Mouse (Mus musculus) C2C12 (cell line): ENCODE measurements around the gene Mcu. TPM values are rescaled to one million over a fixed set of nuclear protein-coding genes. Genes with fewer than 3 reads are reported as not detected.

Experiments used
- H3K27me3 ChIP-seq: one replicate; pipeline ENCODE4 v1.6.1; 2011; ENCODE audit not compliant: control insufficient read depth, insufficient read depth, insufficient read length
- H3K36me3 ChIP-seq: one replicate; pipeline ENCODE4 v1.6.1; 2011; ENCODE audit not compliant: control insufficient read depth, insufficient read depth
- H3K4me3 ChIP-seq: one replicate; pipeline ENCODE4 v1.5.1; 2011; ENCODE audit warnings: mild to moderate bottlenecking, control low read depth; ENCODE audit not compliant: poor library complexity, insufficient read depth, severe bottlenecking
- H3K79me2 ChIP-seq: one replicate; pipeline ENCODE4 v1.6.1; 2011; ENCODE audit not compliant: control insufficient read depth, insufficient read depth
- H3K79me3 ChIP-seq: one replicate; pipeline ENCODE4 v1.6.1; 2011; ENCODE audit warnings: low read depth, control low read depth
- H3ac ChIP-seq: one replicate; pipeline ENCODE3; 2011; ENCODE audit warnings: low read depth; ENCODE audit not compliant: control insufficient read depth, insufficient read length
- CEBPB ChIP-seq: IDR thresholded peaks from one replicate; pipeline ENCODE4 v1.6.1; 2011; ENCODE audit warnings: low read depth, mild to moderate bottlenecking, control low read depth, moderate library complexity
- CTCF ChIP-seq: IDR thresholded peaks from one replicate; pipeline ENCODE4 v1.5.1; 2011; ENCODE audit not compliant: control insufficient read depth, insufficient read depth, insufficient read length
- FOSL1 ChIP-seq: IDR thresholded peaks from one replicate; pipeline ENCODE4 v1.8.0; 2011; ENCODE audit warnings: mild to moderate bottlenecking, low read length; ENCODE audit not compliant: poor library complexity, insufficient read depth, severe bottlenecking
- MAX ChIP-seq: IDR thresholded peaks from one replicate; pipeline ENCODE4 v1.6.1; 2011; ENCODE audit warnings: mild to moderate bottlenecking, control low read depth
- MYOD1 ChIP-seq: IDR thresholded peaks from one replicate; pipeline ENCODE4 v1.6.1; 2011; ENCODE audit warnings: low read depth; ENCODE audit not compliant: control insufficient read depth, insufficient read length
- MYOG ChIP-seq: IDR thresholded peaks from one replicate; pipeline ENCODE4 v1.6.1; 2011; ENCODE audit not compliant: control insufficient read depth, insufficient read length; ENCODE audit errors: extremely low read depth
- USF1 ChIP-seq: IDR thresholded peaks from one replicate; pipeline ENCODE4 v1.6.1; 2011; ENCODE audit warnings: low read depth, mild to moderate bottlenecking, control low read depth, moderate library complexity
- polyA plus RNA-seq: library from polyadenylated mRNA; unstranded; fragments of >200 nt; fragmentation: generic; extraction: Trizol; gene quantifications from one replicate; pipeline ENCODE4 v1.2.1, GENCODE M21; 2012; ENCODE audit warnings: missing spikeins

Mcu gene
- polyA plus RNA-seq, 1 experiment = 23.3 TPM

DNA sequence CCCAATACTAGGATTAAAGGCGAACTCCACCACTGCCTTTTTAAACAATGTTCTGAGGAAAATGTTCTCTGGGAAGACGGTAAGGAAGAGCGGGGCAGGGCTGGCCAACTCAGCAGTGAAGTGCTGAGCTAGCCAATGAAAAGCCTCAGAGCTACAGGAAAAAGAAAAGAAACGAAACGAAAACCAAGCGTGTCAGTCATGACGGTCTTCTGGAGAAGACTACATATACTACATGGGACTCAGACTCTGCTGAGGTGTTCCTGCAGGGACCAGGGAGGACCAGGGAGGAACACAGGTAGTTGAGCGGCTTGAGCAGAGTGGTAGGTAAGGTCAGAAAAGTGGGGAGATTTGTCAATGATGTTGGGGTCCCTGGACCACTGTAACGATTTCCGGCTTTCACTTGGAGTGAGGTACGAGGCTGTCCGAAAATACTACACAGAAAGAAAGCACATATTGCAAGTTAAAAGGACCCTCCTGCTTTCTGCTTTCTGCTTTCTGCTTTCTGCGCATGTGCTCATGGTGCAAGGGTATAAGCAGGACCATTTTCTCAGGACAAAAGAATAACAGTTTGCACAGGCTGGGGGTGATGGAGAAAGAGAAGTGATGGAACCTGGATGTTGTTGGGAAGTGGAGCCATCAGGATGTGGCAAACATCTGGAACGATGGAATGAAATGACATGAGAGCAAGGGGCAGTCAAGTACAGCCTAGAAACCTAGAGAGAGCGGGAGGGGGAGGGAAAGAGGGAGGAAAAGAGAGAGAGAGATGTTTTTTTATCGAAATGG lies 20.4 kb upstream of the Mcu start:
- TF ChIP-seq MYOD1 = no peak
- no peak for TF ChIP-seq MAX
- no peak for TF ChIP-seq USF1
- no peak for TF ChIP-seq CEBPB
- TF ChIP-seq CTCF = no peak
- no peak for TF ChIP-seq MYOG
- TF ChIP-seq FOSL1 = no peak
- no peak overlapping the region for H3K4me3 ChIP-seq
- H3K27me3 ChIP-seq = no peaks in the 10 kb centered on the region
- no peak overlapping the region for H3ac ChIP-seq
- no peaks in the 10 kb centered on the region for H3K36me3 ChIP-seq
- H3K79me2 ChIP-seq = no peaks in the 10 kb centered on the region
- no peaks in the 10 kb centered on the region for H3K79me3 ChIP-seq

DNA sequence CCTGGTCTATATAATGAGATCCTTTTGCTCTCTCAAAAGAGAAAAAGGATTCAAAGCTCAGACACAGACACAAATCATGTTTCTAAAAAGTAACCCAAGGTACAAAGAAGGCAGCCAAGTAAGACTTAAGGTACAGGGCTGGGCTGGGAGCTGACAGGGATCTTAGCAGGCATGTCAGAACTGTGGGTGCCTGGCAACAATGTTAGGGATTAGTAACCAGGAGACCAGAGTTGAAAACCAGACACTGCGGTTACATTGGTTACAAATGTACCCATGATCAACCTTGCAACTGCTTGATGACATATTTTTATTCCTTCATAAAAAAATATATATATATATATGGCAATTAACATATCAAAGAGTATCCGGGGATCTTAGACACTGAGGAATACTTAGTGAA lies 19.6 kb upstream of the Mcu start:
- Histone ChIP-seq H3K27me3 (no peaks in the 10 kb centered on the region), H3K79me3 (no peaks in the 10 kb centered on the region), H3K36me3 (no peaks in the 10 kb centered on the region), H3ac (no peak overlapping the region), H3K4me3 (no peak overlapping the region), H3K79me2 (no peaks in the 10 kb centered on the region)
- TF ChIP-seq MYOG = no peak
- no peak for TF ChIP-seq USF1
- TF ChIP-seq FOSL1 = no peak
- TF ChIP-seq CEBPB = no peak
- TF ChIP-seq MYOD1 = no peak
- no peak for TF ChIP-seq CTCF
- TF ChIP-seq MAX = no peak

DNA sequence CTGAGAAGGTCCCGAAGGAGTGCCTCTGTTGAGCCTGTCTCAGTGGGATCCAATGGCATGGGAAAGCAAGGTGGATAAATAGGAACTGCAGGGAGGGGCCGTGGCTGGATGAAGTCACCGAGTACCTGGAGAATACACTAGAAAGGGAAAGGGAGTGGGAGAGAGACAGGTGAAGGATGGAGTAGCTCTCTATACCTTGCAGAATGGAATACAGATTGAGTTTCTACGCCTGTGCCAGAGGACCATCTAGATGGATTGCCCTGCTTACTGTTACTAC lies 13.0 kb upstream of the Mcu start:
- TF ChIP-seq FOSL1 (no peak), USF1 (no peak), CTCF (no peak), MAX (no peak), MYOD1 (no peak), MYOG (no peak), CEBPB (no peak)
- H3K4me3 ChIP-seq = no peak overlapping the region

DNA sequence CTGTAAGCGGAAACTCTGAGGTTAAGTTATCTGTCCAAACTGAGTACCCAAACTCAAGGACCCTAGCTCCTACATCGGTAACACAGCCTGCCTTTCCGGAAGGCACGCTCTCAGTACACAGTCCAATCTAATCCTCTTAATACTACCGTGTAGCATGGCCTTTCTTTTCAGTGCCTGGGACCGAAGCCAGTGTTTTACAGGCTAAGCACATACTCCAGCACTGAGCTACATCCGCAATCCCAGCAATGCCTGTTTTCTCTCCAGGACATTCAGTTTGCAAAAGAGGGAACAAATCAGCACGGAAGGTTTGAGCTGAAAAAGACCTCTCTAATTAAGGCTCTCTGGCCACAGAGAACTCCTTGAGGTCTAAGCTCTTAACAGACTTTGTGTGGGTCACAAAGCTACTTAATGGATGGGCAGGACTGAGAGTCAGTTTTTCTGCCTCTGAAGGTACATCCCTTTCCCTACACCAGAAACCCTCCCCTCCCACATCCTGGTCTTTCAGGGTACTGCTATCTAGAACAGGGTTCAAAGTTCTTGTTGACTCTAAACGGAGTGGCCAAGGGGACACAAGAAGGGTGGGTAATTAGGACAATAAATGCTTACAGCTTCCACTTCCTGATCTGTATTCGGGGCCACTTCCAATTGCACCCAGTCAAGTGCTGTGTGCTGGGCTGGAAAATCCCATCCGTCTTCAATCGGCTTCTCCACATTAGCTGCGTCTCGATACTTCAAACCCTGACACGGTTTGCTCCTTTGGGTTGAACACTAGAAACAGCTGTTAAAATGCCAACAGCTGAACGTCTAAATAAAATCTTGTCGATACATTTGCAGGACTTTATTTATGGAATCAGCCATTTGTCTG lies 12.4 kb upstream of the Mcu start:
- Histone ChIP-seq H3K79me3 (no peaks in the 10 kb centered on the region), H3K79me2 (no peaks in the 10 kb centered on the region), H3K36me3 (no peaks in the 10 kb centered on the region), H3K27me3 (no peaks in the 10 kb centered on the region), H3ac (no peak overlapping the region), H3K4me3 (no peak overlapping the region)
- no peak for TF ChIP-seq MYOG
- no peak for TF ChIP-seq MAX
- TF ChIP-seq MYOD1 = no peak
- no peak for TF ChIP-seq CEBPB
- no peak for TF ChIP-seq FOSL1
- no peak for TF ChIP-seq USF1
- TF ChIP-seq CTCF = no peak

More for the DNA sequence above, 13.0 kb upstream of the Mcu start:
- no peak overlapping the region for H3ac ChIP-seq
- no peaks in the 10 kb centered on the region for H3K27me3 ChIP-seq
- H3K36me3 ChIP-seq = no peaks in the 10 kb centered on the region
- H3K79me2 ChIP-seq = no peaks in the 10 kb centered on the region
- H3K79me3 ChIP-seq = no peaks in the 10 kb centered on the region

DNA sequence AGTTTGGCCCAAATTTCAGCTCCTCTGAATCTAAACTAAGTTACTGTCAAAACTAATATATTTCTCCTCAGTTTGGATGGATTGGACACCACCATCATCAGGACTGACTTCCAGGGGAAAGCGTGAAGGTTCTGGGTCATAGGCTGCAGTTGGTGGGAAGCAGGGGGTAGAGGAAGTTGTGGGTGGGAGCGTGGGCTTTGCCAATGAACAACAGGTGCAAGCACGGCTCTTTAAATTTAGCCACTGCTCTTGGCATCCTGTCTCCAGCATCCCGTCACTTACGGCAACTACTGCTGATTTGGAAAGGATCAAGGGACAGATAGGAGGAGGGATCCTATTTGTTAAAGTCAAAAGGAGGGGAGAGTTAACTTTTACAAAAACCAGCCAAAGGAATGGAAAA lies 7.0 kb upstream of the Mcu start:
- H3K79me2 ChIP-seq = no peaks in the 10 kb centered on the region
- H3K36me3 ChIP-seq = no peaks in the 10 kb centered on the region
- H3K4me3 ChIP-seq = no peak overlapping the region
- H3K27me3 ChIP-seq = no peaks in the 10 kb centered on the region
- TF ChIP-seq CTCF = no peak
- no peak for TF ChIP-seq USF1
- TF ChIP-seq MYOG = no peak
- no peak for TF ChIP-seq CEBPB
- TF ChIP-seq FOSL1 = no peak
- TF ChIP-seq MAX = no peak
- TF ChIP-seq MYOD1 = no peak
- no peak overlapping the region for H3ac ChIP-seq
- H3K79me3 ChIP-seq = no peaks in the 10 kb centered on the region

DNA sequence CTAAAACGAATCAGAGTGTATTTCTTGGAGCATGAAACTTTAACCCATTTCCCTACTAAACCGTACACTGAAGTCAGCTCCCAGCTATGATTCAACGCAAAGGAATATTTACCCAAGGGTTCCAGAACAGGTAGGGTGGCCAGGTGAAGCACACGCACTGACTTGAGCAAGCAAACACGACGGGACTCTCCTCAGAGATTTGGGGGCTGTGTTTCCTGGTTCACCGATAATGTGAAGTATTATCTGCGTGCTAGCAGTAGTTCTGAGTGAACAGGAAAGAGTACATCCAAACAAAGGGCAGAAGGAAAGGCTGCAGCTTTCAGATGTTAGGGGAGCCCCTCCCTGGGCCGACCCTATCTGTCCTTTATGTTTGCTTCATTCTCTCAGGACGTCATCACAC lies 4.9 kb upstream of the Mcu start:
- H3K27me3 ChIP-seq = no peaks in the 10 kb centered on the region
- H3K36me3 ChIP-seq = no peaks in the 10 kb centered on the region
- no peak overlapping the region for H3K4me3 ChIP-seq
- H3ac ChIP-seq = no peak overlapping the region
- TF ChIP-seq MYOD1 (no peak), MYOG (no peak), USF1 (no peak), CTCF (no peak), FOSL1 (no peak), CEBPB (no peak)
- H3K79me3 ChIP-seq = no peaks in the 10 kb centered on the region
- peaks cover under 1% of the 10 kb centered on the region for H3K79me2 ChIP-seq
